Mouse (Mus musculus) urinary bladder, postnatal 10 days (tissue): ENCODE results near the gene Gdap1l1.
A peak's percentile ranks its signal among the peaks of the same experiment; 100 is the strongest.
"Not testable (repeated sequence)": the region's sequence is repeated elsewhere in the genome, so short reads cannot be mapped to it uniquely, and the experiment has no call there.

Experiments
- DNase-seq: peaks from one replicate; pipeline ENCODE4 v3.0.0; 2022; ENCODE audit warnings: low spot score

Gene Gdap1l1

GRCm38 (mm10) chr2:163438246-163438618, at the start of gene Gdap1l1:
Gdap1l1 (plus strand) TSS chr2:163438476.
- DNase-seq = no peak

GRCm38 (mm10) chr2:163392436-163392835, 45.8 kb upstream of the Gdap1l1 start:
- no peak for DNase-seq

GRCm38 (mm10) chr2:163393241-163393640, 45.0 kb upstream of the Gdap1l1 start:
- DNase-seq = no peak

DNA sequence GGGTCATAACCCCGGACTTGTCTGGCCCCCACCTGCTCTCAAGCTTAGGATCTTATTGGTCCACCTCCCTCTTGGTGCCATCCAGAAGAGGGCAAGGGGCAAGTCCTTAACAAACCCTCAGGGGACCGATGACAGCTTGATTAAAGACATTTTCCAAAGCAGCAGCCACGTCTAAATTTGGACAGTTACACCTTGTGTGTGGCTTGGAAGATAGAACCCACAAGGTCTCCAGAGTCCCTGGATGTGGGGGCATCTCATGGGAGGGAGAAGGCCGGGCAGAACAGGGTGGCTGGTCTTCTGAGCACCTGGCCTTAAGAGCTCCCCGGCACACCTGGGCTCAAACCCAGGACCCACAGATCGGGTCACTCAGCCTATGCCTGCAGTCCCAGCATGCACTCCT, 44.3 kb upstream of the Gdap1l1 start:
- DNase-seq = no peak

GRCm38 (mm10) chr2:163394977-163395376, 43.3 kb upstream of the Gdap1l1 start:
- no peak for DNase-seq

- DNase-seq = no peak
These were observed 41.2 kb upstream of the Gdap1l1 start for GRCm38 (mm10) chr2:163397071-163397470.

DNA sequence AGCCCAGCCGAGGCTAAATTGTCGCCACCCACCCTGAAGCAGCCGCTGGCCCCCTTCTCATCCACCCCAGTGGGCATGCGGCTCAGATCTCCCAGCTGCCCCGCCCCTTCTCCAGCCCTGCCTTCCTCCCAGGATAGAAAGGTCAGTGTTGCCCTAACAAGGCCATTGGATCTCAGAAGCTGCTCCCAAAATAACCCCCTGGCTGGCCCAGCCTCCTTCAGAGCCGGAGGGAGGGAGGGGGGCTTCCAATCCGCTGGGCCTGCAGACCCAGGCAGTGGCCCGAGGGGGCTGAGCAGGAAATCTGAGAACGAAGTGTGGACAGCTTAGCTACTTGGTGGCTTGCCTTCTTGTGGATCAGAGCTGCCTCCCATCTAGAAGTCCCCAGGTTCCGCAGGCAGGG, 40.4 kb upstream of the Gdap1l1 start, which contains the start of gene Jph2:
Gene Jph2 (minus strand): TSS at position 89 of the 400 bp plus-strand sequence.
- no peak for DNase-seq

DNA sequence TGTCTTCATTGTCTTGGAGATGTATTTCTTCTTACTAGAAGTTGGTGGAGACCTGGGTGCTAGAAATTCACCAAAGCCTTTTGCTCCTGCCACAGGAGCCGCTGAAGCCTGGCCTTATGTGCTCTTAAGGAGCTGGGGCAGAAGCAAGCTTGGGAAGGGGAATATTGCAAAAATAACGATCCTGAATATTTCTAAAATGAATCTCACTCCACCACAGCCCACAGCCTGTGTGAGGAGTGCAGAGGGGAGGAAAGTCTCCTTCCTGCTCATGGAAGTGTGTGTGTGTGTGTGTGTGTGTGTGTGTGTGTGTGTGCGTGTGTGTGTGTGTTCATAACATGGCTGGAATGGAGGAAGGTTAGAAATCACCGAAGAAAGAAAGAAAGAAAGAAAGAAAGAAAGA, 39.5 kb upstream of the Gdap1l1 start:
- no peak for DNase-seq

- no peak for DNase-seq
These were observed 39.1 kb upstream of the Gdap1l1 start for GRCm38 (mm10) chr2:163399222-163399621.

- DNase-seq = no peak
These were observed 37.1 kb upstream of the Gdap1l1 start for GRCm38 (mm10) chr2:163401221-163401620.

DNA sequence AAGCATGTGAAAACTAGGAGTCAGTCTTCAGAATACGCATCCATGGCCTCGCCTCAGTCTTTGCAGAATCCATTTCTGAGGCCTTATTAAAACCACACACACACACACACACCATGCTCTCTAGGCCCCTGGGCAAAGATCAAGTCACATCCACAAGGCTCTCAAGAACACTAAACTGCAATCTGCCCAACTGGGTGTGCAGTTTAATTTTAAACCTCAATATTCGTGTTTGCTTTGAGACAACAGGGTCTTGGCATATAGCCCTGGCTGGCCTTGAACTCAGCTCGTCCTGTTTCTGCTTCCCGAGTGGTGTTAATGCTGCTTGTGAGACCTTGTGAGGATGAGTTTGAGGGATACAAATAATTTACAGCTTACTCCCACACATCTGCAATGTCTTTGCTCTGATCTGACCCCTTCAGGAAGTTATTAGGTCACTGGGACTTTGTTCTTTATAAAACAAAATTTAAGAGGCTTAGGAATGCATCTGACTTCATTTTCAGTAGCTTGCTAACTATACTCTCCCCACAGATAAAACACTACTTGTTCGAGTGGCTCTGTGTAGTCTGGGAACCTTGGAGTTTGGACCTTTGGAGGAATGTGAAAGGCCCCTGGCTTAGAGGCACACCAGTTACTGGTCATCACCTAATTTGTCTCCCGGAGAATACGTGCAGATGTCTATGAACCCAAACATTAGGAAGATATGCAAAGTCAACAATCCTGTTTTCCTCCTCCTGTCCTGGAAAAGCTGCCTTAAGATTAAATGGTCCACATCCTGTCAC, 34.0 kb upstream of the Gdap1l1 start:
- no peak for DNase-seq

DNA sequence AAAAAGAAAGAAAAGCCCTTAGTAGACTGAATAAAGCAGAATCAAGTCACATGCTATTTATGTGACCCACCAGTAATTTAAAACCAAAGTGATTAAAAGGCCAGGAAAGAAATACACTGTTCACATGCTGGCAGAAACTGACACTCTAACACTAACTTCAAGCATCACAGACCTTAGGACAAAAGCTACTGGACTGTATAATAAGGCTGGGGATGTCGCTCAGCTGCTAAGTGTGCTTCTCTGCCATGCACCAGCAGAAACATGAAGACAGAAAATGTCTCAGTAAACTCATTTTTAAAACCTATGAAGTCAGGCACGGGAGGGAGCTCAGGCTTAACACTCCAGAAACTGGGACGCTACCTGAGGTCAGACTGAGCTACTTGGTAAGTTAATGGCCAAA, 28.1 kb upstream of the Gdap1l1 start:
- no peak for DNase-seq

DNA sequence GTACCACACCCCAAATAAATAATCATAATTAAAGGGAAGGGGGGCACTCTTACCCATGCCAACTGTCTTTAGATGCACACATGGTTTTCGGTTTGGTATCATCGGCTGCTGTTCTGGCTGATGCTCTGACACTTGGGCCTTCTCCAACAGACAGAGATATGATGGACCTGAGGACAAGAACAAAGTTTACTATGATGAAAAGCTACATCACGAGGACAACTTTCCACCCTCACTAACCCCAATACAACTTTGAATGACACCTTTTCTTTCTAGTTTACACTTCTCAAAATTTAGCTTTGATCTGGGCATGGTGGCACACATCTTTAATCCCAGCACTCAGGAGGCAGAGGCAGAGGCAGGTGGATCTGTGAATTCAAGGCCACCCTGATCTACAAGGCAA, 26.9 kb upstream of the Gdap1l1 start:
- not testable (repeated sequence) for DNase-seq

DNA sequence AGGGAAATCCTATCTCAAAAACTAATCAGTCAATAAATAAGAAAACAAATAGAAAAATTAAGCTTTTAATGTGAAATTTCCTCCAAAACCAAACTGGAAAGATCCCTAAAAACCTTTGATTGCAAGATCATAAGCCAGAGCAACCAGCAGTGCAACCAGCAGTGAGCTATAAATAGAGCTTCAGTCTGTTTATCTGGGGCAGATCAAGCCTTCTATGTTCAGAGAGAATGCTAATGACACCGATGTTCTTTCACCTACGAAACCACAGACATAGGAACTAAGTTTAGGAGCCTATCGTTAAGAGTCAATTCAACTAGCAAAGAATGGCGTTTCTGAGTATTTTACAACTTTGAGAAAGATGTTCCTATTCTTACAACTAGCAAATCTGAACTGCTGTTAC, 26.4 kb upstream of the Gdap1l1 start:
- DNase-seq = no peak

- no peak for DNase-seq
These were observed 25.9 kb upstream of the Gdap1l1 start for GRCm38 (mm10) chr2:163412419-163412818.

DNA sequence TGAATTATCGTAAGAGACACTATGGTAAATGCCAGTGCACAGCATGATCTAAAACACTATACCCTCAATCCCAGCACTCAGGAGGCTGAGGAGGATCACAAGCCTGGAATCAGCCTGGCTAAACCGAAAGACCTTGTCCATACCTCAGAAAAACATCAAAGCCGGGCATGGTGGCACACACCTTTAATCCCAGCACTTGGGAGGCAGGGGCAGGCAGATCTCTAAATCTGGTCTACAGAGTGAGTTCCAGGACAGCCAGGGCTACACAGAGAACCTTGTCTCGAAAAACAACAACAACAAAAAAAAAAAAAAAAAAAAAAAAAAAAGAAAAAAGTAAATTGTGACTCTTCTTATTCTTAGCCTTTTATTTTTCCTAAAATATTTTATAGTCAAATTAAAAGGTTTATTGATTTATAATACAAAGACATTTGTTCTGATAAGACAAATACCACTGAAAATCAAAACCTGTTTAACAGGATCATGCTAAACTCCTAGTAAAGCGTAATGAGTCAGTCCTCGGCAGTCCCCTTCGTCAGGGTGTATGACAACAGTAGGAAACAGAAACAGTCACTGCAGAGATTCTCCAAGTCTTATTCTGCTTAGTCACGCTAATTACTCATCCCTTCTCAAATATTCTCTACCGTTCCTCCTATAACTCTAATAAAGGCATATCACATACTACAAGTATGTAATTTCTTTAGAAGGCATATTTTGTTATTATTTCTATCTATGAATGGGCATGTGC, 25.3 kb upstream of the Gdap1l1 start:
- DNase-seq = no peak

GRCm38 (mm10) chr2:163417026-163417425, 21.2 kb upstream of the Gdap1l1 start:
- DNase-seq = no peak

DNA sequence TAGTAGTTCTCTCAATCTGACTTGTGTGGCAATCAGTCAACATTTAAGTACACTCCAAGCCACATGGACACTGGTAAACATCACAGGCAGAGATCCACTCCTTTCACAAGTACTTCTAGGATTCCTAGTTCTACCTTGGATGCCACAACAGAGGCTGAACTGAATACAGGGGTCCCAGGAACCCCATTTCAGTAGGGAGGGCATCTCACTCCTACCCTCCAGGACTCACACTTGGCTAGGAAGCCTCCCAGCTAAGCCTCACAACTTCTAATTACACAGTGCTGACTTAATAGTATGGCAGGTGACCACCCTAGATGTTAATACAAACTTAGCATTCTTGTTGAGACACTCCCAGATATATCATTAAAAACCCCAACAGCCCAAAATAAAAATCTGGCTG, 20.4 kb upstream of the Gdap1l1 start:
- DNase-seq = no peak

GRCm38 (mm10) chr2:163418841-163419345, 19.4 kb upstream of the Gdap1l1 start:
- DNase-seq = no peak

GRCm38 (mm10) chr2:163419346-163420045, 18.8 kb upstream of the Gdap1l1 start:
- peak; percentile 97 for DNase-seq

DNA sequence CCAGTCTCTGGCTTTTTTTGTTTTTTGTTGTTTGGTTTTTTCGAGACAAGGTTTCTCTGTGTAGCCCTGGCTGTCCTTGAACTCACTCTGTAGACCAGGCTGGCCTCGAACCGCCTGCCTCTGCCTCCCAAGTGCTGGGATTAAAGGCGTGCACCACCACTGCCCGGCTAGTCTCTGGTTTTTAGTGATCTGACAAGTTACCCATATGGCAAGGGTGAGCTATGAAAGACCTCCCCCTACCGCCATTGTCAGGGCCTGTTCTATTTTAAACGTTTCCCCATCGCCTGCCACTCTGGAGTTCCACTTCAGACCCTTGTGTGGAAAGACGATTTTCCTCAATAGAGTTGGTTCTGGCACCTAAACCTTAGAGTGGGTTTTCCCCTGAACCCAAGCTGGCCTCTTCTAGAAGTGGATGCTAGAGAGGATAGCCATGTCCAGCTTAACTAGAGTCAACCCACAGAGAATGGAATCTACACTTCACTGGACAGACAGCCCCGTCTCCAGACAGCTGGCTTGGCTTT, 17.9 kb upstream of the Gdap1l1 start:
- DNase-seq = no peak

GRCm38 (mm10) chr2:163422895-163423660, 15.2 kb upstream of the Gdap1l1 start:
- DNase-seq = no peak
